Mouse (Mus musculus) midbrain, embryonic 16.5 days (tissue): ENCODE measurements around the gene Asf1b. TPM values are rescaled to one million over a fixed set of nuclear protein-coding genes. Genes with fewer than 3 reads are reported as not detected.
A peak's percentile ranks its signal among the peaks of the same experiment; 100 is the strongest.
"Not testable (repeated sequence)": the region's sequence is repeated elsewhere in the genome, so short reads cannot be mapped to it uniquely, and the experiment has no call there.

Experiments
- ATAC-seq: fragments of 200-750 bp; cut with Nextera tagmentation; 2 replicates; pipeline ENCODE4 v1.8.0; 2017; ENCODE audit warnings: moderate TSS enrichment
- H3K27ac ChIP-seq: fragments of 300-500 bp; sonication (generic); 2 replicates; pipeline ENCODE4 v1.5.1; 2014; ENCODE audit warnings: mild to moderate bottlenecking, low read length, mixed read lengths
- H3K27me3 ChIP-seq: fragments of 300-500 bp; sonication (generic); 2 replicates; pipeline ENCODE4 v1.6.1; 2014; ENCODE audit warnings: low read depth, low read length, mixed read lengths; ENCODE audit not compliant: control insufficient read depth, insufficient read depth
- H3K36me3 ChIP-seq: fragments of 300-500 bp; sonication (generic); 2 replicates; pipeline ENCODE4 v1.6.1; 2014; ENCODE audit warnings: mild to moderate bottlenecking, low read length, moderate library complexity, mixed read lengths; ENCODE audit not compliant: control insufficient read depth, insufficient read depth
- H3K4me1 ChIP-seq: fragments of 300-500 bp; sonication (generic); 2 replicates; pipeline ENCODE4 v1.6.1; 2014; ENCODE audit warnings: mild to moderate bottlenecking, low read length, mixed read lengths; ENCODE audit not compliant: control insufficient read depth, insufficient read depth
- H3K4me2 ChIP-seq: fragments of 300-500 bp; sonication (generic); 2 replicates; pipeline ENCODE4 v1.6.1; 2014; ENCODE audit warnings: mild to moderate bottlenecking, low read length, mixed read lengths
- H3K4me3 ChIP-seq: fragments of 300-500 bp; sonication (generic); 2 replicates; pipeline ENCODE4 v1.5.1; 2014; ENCODE audit warnings: low read depth, mild to moderate bottlenecking, low read length, moderate library complexity, mixed read lengths
- H3K9ac ChIP-seq: fragments of 300-500 bp; sonication (generic); 2 replicates; pipeline ENCODE4 v1.6.1; 2014; ENCODE audit warnings: low read depth, low read length, mixed read lengths
- H3K9me3 ChIP-seq: fragments of 300-500 bp; sonication (generic); replicated peaks from 2 replicates; pipeline ENCODE4 v1.6.1; 2014; ENCODE audit warnings: mild to moderate bottlenecking, low read length, mixed read lengths; ENCODE audit not compliant: control insufficient read depth, poor library complexity, severe bottlenecking
- WGBS: fragments of 180-500 bp; shearing (Covaris S2); extraction: QIAGEN DNeasy Blood & Tissue Kit; methylation state at CpG from one replicate; pipeline ENCODE4 v1.1.7; 2014; 5-methylcytosine and 5-hydroxymethylcytosine counted together
- polyA plus RNA-seq: library from polyadenylated mRNA; unstranded; fragments of >200 nt; fragmentation: Nextera tagmentation; extraction: Ambion mirVana; gene quantifications from 2 replicates; pipeline ENCODE4 v1.2.1, GENCODE M21; 2015

Gene Asf1b
- polyA plus RNA-seq, 1 experiment from 2014 or later = 6.1 TPM

- Histone ChIP-seq H3K36me3 (0 out of 2 replicates have a peak, but pooled peaks cover 3% of the 10 kb centered on the region), H3K9ac (0 out of 2 replicates have a peak overlapping the region, but pooled peaks have one; percentile 6), H3K27me3 (peaks cover 12% of the 10 kb centered on the region; the same call in 1 of the 2 replicates), H3K4me2 (no peak overlapping the region), H3K4me3 (no peak overlapping the region), H3K9me3 (no peaks in the 10 kb centered on the region), H3K4me1 (peaks cover 15% of the 10 kb centered on the region), H3K27ac (no peak overlapping the region)
- ATAC-seq = no peak
- 47% methylated on average over 12 of the region's 12 CpGs for WGBS
Measured at GRCm38 (mm10) chr8:84002957-84003611, 47.8 kb downstream of the Asf1b start.

- WGBS = 73% methylated on average over 6 of the region's 6 CpGs
- peak overlapping the region; percentile 87; the same call in 1 of the 2 replicates for H3K9ac ChIP-seq
Measured at GRCm38 (mm10) chr8:84003612-84004246, 48.4 kb downstream of the Asf1b start.

GRCm38 (mm10) chr8:84004533-84005201, 49.4 kb downstream of the Asf1b start:
- no peaks in the 10 kb centered on the region for H3K9me3 ChIP-seq
- peak overlapping the region; percentile 87 for H3K9ac ChIP-seq
- 1% methylated on average over 30 of the region's 30 CpGs for WGBS
- peaks cover 5% of the 10 kb centered on the region; the same call in 1 of the 2 replicates for H3K4me1 ChIP-seq
- peak; percentile 81 for ATAC-seq
- 0 out of 2 replicates have a peak, but pooled peaks cover 3% of the 10 kb centered on the region for H3K36me3 ChIP-seq
- H3K4me3 ChIP-seq = peak overlapping the region; percentile 64
- peaks cover 12% of the 10 kb centered on the region; the same call in 1 of the 2 replicates for H3K27me3 ChIP-seq
- H3K27ac ChIP-seq = peak overlapping the region; percentile 60
- peak overlapping the region; percentile 97 for H3K4me2 ChIP-seq

More at GRCm38 (mm10) chr8:84003612-84004246, 48.4 kb downstream of the Asf1b start:
- peaks cover 12% of the 10 kb centered on the region; the same call in 1 of the 2 replicates for H3K27me3 ChIP-seq
- H3K4me3 ChIP-seq = peak overlapping the region; percentile 64
- H3K36me3 ChIP-seq = 0 out of 2 replicates have a peak, but pooled peaks cover 3% of the 10 kb centered on the region
- no peak overlapping the region for H3K27ac ChIP-seq
- peak overlapping the region; percentile 97 for H3K4me2 ChIP-seq
- no peaks in the 10 kb centered on the region for H3K9me3 ChIP-seq
- no peak for ATAC-seq
- peaks cover 13% of the 10 kb centered on the region for H3K4me1 ChIP-seq

- not testable (repeated sequence) for H3K9me3 ChIP-seq, H3K4me1 ChIP-seq, ATAC-seq, H3K36me3 ChIP-seq, H3K4me2 ChIP-seq, H3K9ac ChIP-seq, H3K4me3 ChIP-seq, H3K27ac ChIP-seq
- 95% methylated on average over 7 of the region's 7 CpGs for WGBS
- peaks cover 15% of the 10 kb centered on the region for H3K27me3 ChIP-seq
Measured at GRCm38 (mm10) chr8:84005502-84005901, 50.2 kb downstream of the Asf1b start.

GRCm38 (mm10) chr8:84008362-84008761, 53.1 kb downstream of the Asf1b start:
- Histone ChIP-seq H3K4me1 (peaks cover 24% of the 10 kb centered on the region), H3K9ac (no peak overlapping the region), H3K4me3 (no peak overlapping the region), H3K27ac (no peak overlapping the region), H3K9me3 (no peaks in the 10 kb centered on the region), H3K36me3 (no peaks in the 10 kb centered on the region), H3K27me3 (peaks cover 21% of the 10 kb centered on the region), H3K4me2 (no peak overlapping the region)
- 27% methylated on average over 7 of the region's 7 CpGs for WGBS
- no peak for ATAC-seq

GRCm38 (mm10) chr8:84009876-84010275, 54.6 kb downstream of the Asf1b start:
- Histone ChIP-seq H3K4me2 (peak overlapping the region; percentile 35; the same call in 1 of the 2 replicates), H3K9ac (no peak overlapping the region), H3K4me1 (peaks cover 24% of the 10 kb centered on the region), H3K27me3 (peaks cover 22% of the 10 kb centered on the region), H3K4me3 (no peak overlapping the region), H3K36me3 (no peaks in the 10 kb centered on the region), H3K27ac (no peak overlapping the region), H3K9me3 (no peaks in the 10 kb centered on the region)
- ATAC-seq = no peak
- 1% methylated on average over 11 of the region's 11 CpGs for WGBS

- Histone ChIP-seq H3K27me3 (peaks cover 22% of the 10 kb centered on the region), H3K4me2 (peak overlapping the region; percentile 94), H3K9me3 (no peaks in the 10 kb centered on the region), H3K27ac (no peak overlapping the region), H3K4me1 (peaks cover 22% of the 10 kb centered on the region), H3K9ac (peak overlapping the region; percentile 66), H3K4me3 (peak overlapping the region; percentile 58), H3K36me3 (no peaks in the 10 kb centered on the region)
- WGBS = 2% methylated on average over 81 of the region's 83 CpGs
- peak; percentile 41 for ATAC-seq
Measured at GRCm38 (mm10) chr8:84010625-84011611, 55.6 kb downstream of the Asf1b start.
